Mouse (Mus musculus) neural tube, embryonic 11.5 days (tissue): ENCODE results near the gene Vgll4. TPM values are rescaled to one million over a fixed set of nuclear protein-coding genes. Genes with fewer than 3 reads are reported as not detected.

ENCODE experiments used
- ATAC-seq: fragments of 200-750 bp; cut with Nextera tagmentation; 2 replicates; pipeline ENCODE4 v1.8.0; 2017; ENCODE audit warnings: moderate number of reproducible peaks, mild to moderate bottlenecking, moderate TSS enrichment, moderate library complexity; ENCODE audit not compliant: insufficient read depth, low FRiP score, low TSS enrichment
- DNase-seq: peaks from one replicate; pipeline ENCODE4 v3.0.0-alpha.2; 2015; ENCODE audit warnings: low spot score
- H3K27ac ChIP-seq: fragments of 300-500 bp; sonication (generic); 2 replicates; pipeline ENCODE4 v1.5.1; 2014; ENCODE audit warnings: low read depth, mild to moderate bottlenecking, low read length
- H3K27me3 ChIP-seq: fragments of 300-500 bp; sonication (generic); 2 replicates; pipeline ENCODE4 v1.6.1; 2014; ENCODE audit warnings: mild to moderate bottlenecking, low read length, mixed read lengths; ENCODE audit not compliant: control insufficient read depth, insufficient read depth
- H3K36me3 ChIP-seq: fragments of 300-500 bp; sonication (generic); 2 replicates; pipeline ENCODE4 v1.6.1; 2014; ENCODE audit warnings: mild to moderate bottlenecking, low read length, moderate library complexity, mixed read lengths; ENCODE audit not compliant: control insufficient read depth, insufficient read depth
- H3K4me1 ChIP-seq: fragments of 300-500 bp; sonication (generic); 2 replicates; pipeline ENCODE4 v1.6.1; 2014; ENCODE audit warnings: low read length, mixed read lengths; ENCODE audit not compliant: control insufficient read depth, insufficient read depth
- H3K4me2 ChIP-seq: fragments of 300-500 bp; sonication (generic); 2 replicates; pipeline ENCODE4 v1.6.1; 2014; ENCODE audit warnings: low read depth, mild to moderate bottlenecking, moderate library complexity
- H3K4me3 ChIP-seq: fragments of 300-500 bp; sonication (generic); 2 replicates; pipeline ENCODE4 v1.5.1; 2014; ENCODE audit warnings: low read depth, low read length
- H3K9ac ChIP-seq: fragments of 300-500 bp; sonication (generic); 2 replicates; pipeline ENCODE4 v1.6.1; 2014; ENCODE audit warnings: mild to moderate bottlenecking, low read length
- H3K9me3 ChIP-seq: fragments of 300-500 bp; sonication (generic); 2 replicates; pipeline ENCODE4 v1.6.1; 2016; ENCODE audit warnings: low read length; ENCODE audit not compliant: control insufficient read depth
- WGBS: fragments of 180-500 bp; shearing (Covaris S2); extraction: QIAGEN DNeasy Blood & Tissue Kit; methylation state at CpG from one replicate; pipeline ENCODE4 v1.1.7; 2014; 5-methylcytosine and 5-hydroxymethylcytosine counted together
- polyA plus RNA-seq: library from polyadenylated mRNA; unstranded; fragments of >200 nt; fragmentation: Nextera tagmentation; extraction: Ambion mirVana; gene quantifications from 2 replicates; pipeline ENCODE4 v1.2.1, GENCODE M21; 2014

The Vgll4 gene
- polyA plus RNA-seq, 1 experiment from 2014 or later: 62.3 TPM

GRCm38 (mm10) chr6:114854368-114854767 is 115.4 kb downstream of the Vgll4 start:
- H3K4me3 ChIP-seq: no peak overlapping the region
- H3K27ac ChIP-seq: no peak overlapping the region
- H3K4me2 ChIP-seq: no peak overlapping the region
- H3K27me3 ChIP-seq: no peaks in the 10 kb centered on the region
- ATAC-seq (no peak), DNase-seq (no peak)
- H3K9ac ChIP-seq: no peak overlapping the region
- WGBS: 53% methylated on average over 2 of the region's 2 CpGs
- H3K36me3 ChIP-seq: no peaks in the 10 kb centered on the region
- peaks cover 9% of the 10 kb centered on the region; the same call in 1 of the 2 replicates for H3K4me1 ChIP-seq
- no peaks in the 10 kb centered on the region for H3K9me3 ChIP-seq

GRCm38 (mm10) chr6:114852739-114853138 is 117.1 kb downstream of the Vgll4 start:
- peaks cover 14% of the 10 kb centered on the region for H3K4me1 ChIP-seq
- no peak overlapping the region for H3K9ac ChIP-seq
- DNase-seq (no peak), ATAC-seq (no peak)
- H3K4me2 ChIP-seq: no peak overlapping the region
- H3K4me3 ChIP-seq: no peak overlapping the region
- no peaks in the 10 kb centered on the region for H3K27me3 ChIP-seq
- WGBS: 31% methylated on average over 3 of the region's 3 CpGs
- no peaks in the 10 kb centered on the region for H3K9me3 ChIP-seq
- H3K36me3 ChIP-seq: no peaks in the 10 kb centered on the region
- H3K27ac ChIP-seq: no peak overlapping the region

DNA sequence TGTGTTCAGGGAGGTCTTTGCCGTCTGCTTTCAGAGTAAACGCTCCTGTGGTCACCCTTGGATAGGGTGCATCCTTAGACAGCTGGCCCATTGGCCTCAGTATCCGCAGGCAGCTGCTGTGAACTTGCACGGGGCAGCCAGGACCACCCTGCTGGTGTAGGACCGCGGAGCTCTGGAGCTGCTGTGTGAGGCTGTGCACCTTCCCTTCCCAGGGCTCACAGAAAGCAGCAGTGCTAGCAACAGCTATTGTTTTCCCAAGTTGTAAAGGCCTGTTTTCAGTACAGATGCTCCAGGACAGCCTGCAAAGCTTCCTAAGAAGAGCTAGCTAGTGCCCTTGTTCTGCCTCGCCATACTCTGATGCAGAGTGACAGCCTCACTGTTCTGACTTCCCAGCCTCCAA is 118.1 kb downstream of the Vgll4 start:
- H3K4me1 ChIP-seq: peaks cover 21% of the 10 kb centered on the region
- no peak overlapping the region for H3K9ac ChIP-seq
- no peak overlapping the region for H3K4me3 ChIP-seq
- H3K9me3 ChIP-seq: no peaks in the 10 kb centered on the region
- no peaks in the 10 kb centered on the region for H3K36me3 ChIP-seq
- no peak overlapping the region for H3K4me2 ChIP-seq
- no peak overlapping the region for H3K27ac ChIP-seq
- H3K27me3 ChIP-seq: no peaks in the 10 kb centered on the region
- WGBS: 36% methylated on average over 7 of the region's 7 CpGs
- DNase-seq (no peak), ATAC-seq (no peak)

- Histone ChIP-seq H3K27ac (no peak overlapping the region), H3K4me3 (no peak overlapping the region), H3K4me2 (no peak overlapping the region), H3K36me3 (no peaks in the 10 kb centered on the region), H3K4me1 (peaks cover 30% of the 10 kb centered on the region), H3K27me3 (no peaks in the 10 kb centered on the region), H3K9ac (no peak overlapping the region), H3K9me3 (no peaks in the 10 kb centered on the region)
- ATAC-seq: no peak
- WGBS: 90% methylated on average over 8 of the region's 8 CpGs
- DNase-seq: no peak
Measured at GRCm38 (mm10) chr6:114849787-114850186, 120.0 kb downstream of the Vgll4 start.

DNA sequence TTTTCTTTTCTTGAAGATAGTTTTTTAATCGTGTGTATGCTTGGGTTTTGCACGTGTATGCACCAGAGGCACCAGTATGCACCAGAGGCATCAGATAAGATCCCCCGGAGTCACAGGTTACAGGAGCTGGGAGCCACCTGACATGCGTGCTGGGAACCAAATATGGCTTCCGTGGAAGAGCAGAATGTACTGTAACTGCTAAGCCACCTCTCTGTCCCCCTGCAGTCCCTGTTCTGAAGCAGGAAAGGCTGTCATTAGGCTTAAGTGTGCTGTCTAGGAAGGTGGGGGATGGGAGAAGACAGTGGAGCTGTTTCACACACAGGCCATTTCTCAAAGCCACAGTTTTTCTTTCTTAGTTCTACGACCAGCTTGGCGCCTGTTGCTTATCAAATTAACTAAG is 121.0 kb downstream of the Vgll4 start:
- DNase-seq: no peak
- no peak overlapping the region for H3K4me3 ChIP-seq
- ATAC-seq: no peak
- no peaks in the 10 kb centered on the region for H3K27me3 ChIP-seq
- peaks cover 30% of the 10 kb centered on the region for H3K4me1 ChIP-seq
- no peak overlapping the region for H3K4me2 ChIP-seq
- H3K9me3 ChIP-seq: no peaks in the 10 kb centered on the region
- no peaks in the 10 kb centered on the region for H3K36me3 ChIP-seq
- H3K9ac ChIP-seq: no peak overlapping the region
- H3K27ac ChIP-seq: no peak overlapping the region
- 61% methylated on average over 7 of the region's 7 CpGs for WGBS

DNA sequence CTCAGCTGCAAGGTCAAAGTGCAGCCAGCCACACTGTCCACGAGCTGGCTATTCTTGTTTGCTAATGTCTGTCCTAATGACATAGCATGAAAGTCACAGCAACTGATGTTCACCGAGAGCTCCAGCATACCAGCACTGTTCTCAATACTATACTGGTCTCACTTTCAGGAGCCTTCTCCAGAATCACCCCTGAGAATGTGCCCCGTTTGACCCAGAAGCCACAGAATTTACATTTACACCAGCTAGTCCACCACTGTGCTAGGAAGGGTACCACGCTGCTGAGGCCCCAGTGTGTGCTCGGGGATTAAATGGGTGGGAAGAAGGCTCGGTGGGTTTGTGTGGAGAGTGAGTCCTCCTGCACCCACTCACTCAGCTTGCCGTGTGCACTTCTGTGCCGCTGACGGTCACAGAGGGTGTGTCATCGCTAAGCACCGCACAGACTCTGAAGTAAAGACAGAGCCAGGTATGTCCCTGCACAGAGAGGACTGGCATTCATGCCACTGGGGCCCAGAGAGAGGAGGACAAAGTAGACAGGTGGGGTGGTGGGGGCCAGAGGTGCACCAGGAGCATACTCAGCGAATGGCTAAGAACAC is 122.1 kb downstream of the Vgll4 start:
- 76% methylated on average over 12 of the region's 12 CpGs for WGBS
- no peaks in the 10 kb centered on the region for H3K9me3 ChIP-seq
- H3K4me1 ChIP-seq: peaks cover 30% of the 10 kb centered on the region
- no peak overlapping the region for H3K4me2 ChIP-seq
- DNase-seq (no peak), ATAC-seq (no peak)
- H3K4me3 ChIP-seq: no peak overlapping the region
- no peaks in the 10 kb centered on the region for H3K36me3 ChIP-seq
- no peak overlapping the region for H3K27ac ChIP-seq
- no peaks in the 10 kb centered on the region for H3K27me3 ChIP-seq
- H3K9ac ChIP-seq: no peak overlapping the region

GRCm38 (mm10) chr6:114846153-114846772 is 123.5 kb downstream of the Vgll4 start:
- Histone ChIP-seq H3K27me3 (no peaks in the 10 kb centered on the region), H3K36me3 (no peaks in the 10 kb centered on the region), H3K9me3 (no peaks in the 10 kb centered on the region), H3K9ac (peak overlapping the region; percentile 33; the same call in 1 of the 2 replicates), H3K4me2 (no peak overlapping the region), H3K4me1 (peaks cover 33% of the 10 kb centered on the region), H3K4me3 (no peak overlapping the region), H3K27ac (peak overlapping the region; percentile 49)
- ATAC-seq: peak; percentile 71; the same call in 1 of the 2 replicates
- WGBS: 18% methylated on average over 4 of the region's 4 CpGs
- peak; percentile 67 for DNase-seq

DNA sequence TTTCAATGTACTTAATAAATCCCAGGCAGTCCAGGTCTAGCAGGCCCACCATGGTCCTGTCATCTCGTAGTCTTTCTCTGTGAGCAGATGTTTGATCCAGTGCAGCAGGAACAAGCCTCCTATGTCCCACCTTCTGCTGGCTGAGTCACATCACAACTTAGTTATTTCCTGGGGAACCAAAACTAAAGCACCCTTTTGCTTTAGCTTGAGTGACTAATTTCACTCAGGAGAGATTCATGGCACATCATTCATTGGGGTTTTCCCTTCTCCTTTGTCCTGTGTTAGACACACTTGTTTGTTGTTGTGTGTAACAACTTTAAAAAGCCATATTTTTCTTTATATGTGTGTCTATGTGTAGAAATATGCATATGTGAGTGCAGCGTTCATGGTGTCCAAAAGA is 126.9 kb downstream of the Vgll4 start:
- Histone ChIP-seq H3K4me1 (peaks cover 32% of the 10 kb centered on the region), H3K9ac (no peak overlapping the region), H3K4me3 (no peak overlapping the region), H3K27ac (no peak overlapping the region), H3K36me3 (no peaks in the 10 kb centered on the region), H3K9me3 (no peaks in the 10 kb centered on the region), H3K4me2 (no peak overlapping the region), H3K27me3 (no peaks in the 10 kb centered on the region)
- ATAC-seq (no peak), DNase-seq (no peak)
- WGBS: 83% methylated on average over 2 of the region's 2 CpGs

GRCm38 (mm10) chr6:114842131-114842530 is 127.7 kb downstream of the Vgll4 start:
- Histone ChIP-seq H3K9ac (no peak overlapping the region), H3K27me3 (no peaks in the 10 kb centered on the region), H3K4me1 (peaks cover 27% of the 10 kb centered on the region), H3K4me3 (no peak overlapping the region), H3K27ac (0 out of 2 replicates have a peak overlapping the region, but pooled peaks have one; percentile 3), H3K4me2 (no peak overlapping the region), H3K36me3 (no peaks in the 10 kb centered on the region), H3K9me3 (no peaks in the 10 kb centered on the region)
- DNase-seq (peak; percentile 10), ATAC-seq (no peak)
- WGBS: 25% methylated on average over 3 of the region's 3 CpGs
